Mouse (Mus musculus) cerebellum, adult 11-12 months (tissue): ENCODE data around the gene Prr5l.
"Not testable (repeated sequence)": the region's sequence is repeated elsewhere in the genome, so short reads cannot be mapped to it uniquely, and the experiment has no call there.

Source experiments
- DNase-seq: peaks from one replicate; pipeline ENCODE4 v3.0.0; 2022

Gene Prr5l

GRCm38 (mm10) chr2:101761898-101762297 is 120.9 kb downstream of the Prr5l start:
- no peak for DNase-seq

GRCm38 (mm10) chr2:101759523-101760277 is 123.1 kb downstream of the Prr5l start:
- DNase-seq: no peak

GRCm38 (mm10) chr2:101757806-101758205 is 125.0 kb downstream of the Prr5l start:
- no peak for DNase-seq

GRCm38 (mm10) chr2:101756069-101756753 is 126.6 kb downstream of the Prr5l start:
- DNase-seq: no peak

- no peak for DNase-seq
Observed at GRCm38 (mm10) chr2:101754939-101755555, 127.8 kb downstream of the Prr5l start.

- DNase-seq: no peak
Observed at GRCm38 (mm10) chr2:101754428-101754827, 128.4 kb downstream of the Prr5l start.

- DNase-seq: no peak
Observed at GRCm38 (mm10) chr2:101752979-101753378, 129.8 kb downstream of the Prr5l start.

- no peak for DNase-seq
Observed at GRCm38 (mm10) chr2:101752402-101752801, 130.4 kb downstream of the Prr5l start.

GRCm38 (mm10) chr2:101751236-101751922 is 131.4 kb downstream of the Prr5l start:
- DNase-seq: no peak

- DNase-seq: no peak
Observed at GRCm38 (mm10) chr2:101746537-101746936, 136.3 kb downstream of the Prr5l start.

- DNase-seq: not testable (repeated sequence)
Observed at GRCm38 (mm10) chr2:101745656-101746055, 137.2 kb downstream of the Prr5l start.

GRCm38 (mm10) chr2:101742072-101742860 is 140.6 kb downstream of the Prr5l start:
- peak; percentile 19 for DNase-seq

- no peak for DNase-seq
Observed at GRCm38 (mm10) chr2:101741653-101742052, 141.2 kb downstream of the Prr5l start.

- DNase-seq: no peak
Observed at GRCm38 (mm10) chr2:101739914-101740313, 142.9 kb downstream of the Prr5l start.

- DNase-seq: no peak
Observed at GRCm38 (mm10) chr2:101733564-101733963, 149.3 kb downstream of the Prr5l start.

GRCm38 (mm10) chr2:101732777-101733210 is 150.0 kb downstream of the Prr5l start:
- no peak for DNase-seq

GRCm38 (mm10) chr2:101730972-101731371 is 151.9 kb downstream of the Prr5l start:
- no peak for DNase-seq

GRCm38 (mm10) chr2:101729472-101729871 is 153.4 kb downstream of the Prr5l start:
- DNase-seq: no peak

- no peak for DNase-seq
Observed at GRCm38 (mm10) chr2:101727787-101728186, 155.0 kb downstream of the Prr5l start.

GRCm38 (mm10) chr2:101723333-101723881 is 159.4 kb downstream of the Prr5l start:
- DNase-seq: no peak

- no peak for DNase-seq
Observed at GRCm38 (mm10) chr2:101722370-101723332, 160.2 kb downstream of the Prr5l start.
